Mouse (Mus musculus) spleen, adult 12 weeks (tissue): ENCODE measurements at regions not wholly inside any gene's neighbourhood (a gene's known extent, or its start where the extent isn't known, plus 50 kb on each side); places are given as distances from the start of the nearest gene placed in this dataset.

Experiments
- DNase-seq: peaks from one replicate; pipeline ENCODE4 v3.0.0; 2022; ENCODE audit warnings: low spot score

- DNase-seq, result no peak
Observed at GRCm38 (mm10) chr11:21036161-21036916, 54.8 kb upstream of the Peli1 start.

GRCm38 (mm10) chr11:21037267-21037906, 53.7 kb upstream of the Peli1 start:
- no peak for DNase-seq

- no peak for DNase-seq
Observed at GRCm38 (mm10) chr11:21041201-21041600, 49.9 kb upstream of the Peli1 start.
